Mouse (Mus musculus): Measurements from ENCODE around the gene Hspbap1. TPM values are rescaled to one million over a fixed set of nuclear protein-coding genes. Genes with fewer than 3 reads are reported as not detected.

The Hspbap1 gene
- polyA plus RNA-seq, 1 experiment from 2014 or later: 30.4 TPM

Other genes with a start within 250 kb of the Hspbap1 start
- gene Sema5b, start 229.2 kb upstream of the Hspbap1 start, polyA plus RNA-seq (2014; fragmentation: Nextera tagmentation; extraction: Ambion mirVana): 0.88 and 1.4 TPM in 2 replicates
- gene Dirc2, start 1.0 kb upstream of the Hspbap1 start, polyA plus RNA-seq (2014; fragmentation: Nextera tagmentation; extraction: Ambion mirVana): 7.5 and 8.0 TPM in 2 replicates
- gene Parp14, start 101.2 kb downstream of the Hspbap1 start, polyA plus RNA-seq (2014; fragmentation: Nextera tagmentation; extraction: Ambion mirVana): 0.70 and 1.3 TPM in 2 replicates
- gene Parp9, start 168.1 kb downstream of the Hspbap1 start, polyA plus RNA-seq (2014; fragmentation: Nextera tagmentation; extraction: Ambion mirVana): 4.1 and 5.7 TPM in 2 replicates
- gene Dtx3l, start 168.8 kb downstream of the Hspbap1 start, polyA plus RNA-seq (2014; fragmentation: Nextera tagmentation; extraction: Ambion mirVana): 3.2 and 3.8 TPM in 2 replicates
- gene Kpna1, start 208.4 kb downstream of the Hspbap1 start, polyA plus RNA-seq (2014; fragmentation: Nextera tagmentation; extraction: Ambion mirVana): 53.6 and 63.6 TPM in 2 replicates